Mouse (Mus musculus) lung, embryonic 14.5 days (tissue): Measurements from ENCODE around the gene Cgrrf1. TPM values are rescaled to one million over a fixed set of nuclear protein-coding genes. Genes with fewer than 3 reads are reported as not detected.

Source experiments
- ATAC-seq: fragments of 200-750 bp; cut with Nextera tagmentation; 2 replicates; pipeline ENCODE4 v1.8.0; 2017; ENCODE audit warnings: mild to moderate bottlenecking, moderate TSS enrichment, moderate library complexity; ENCODE audit not compliant: insufficient read depth
- DNase-seq: peaks from one replicate; pipeline ENCODE4 v3.0.0-alpha.2; 2015
- H3K27ac ChIP-seq: fragments of 300-500 bp; sonication (generic); 2 replicates; pipeline ENCODE4 v1.5.1; 2014; ENCODE audit warnings: low read depth, mild to moderate bottlenecking, moderate library complexity
- H3K27me3 ChIP-seq: fragments of 300-500 bp; sonication (generic); 2 replicates; pipeline ENCODE4 v1.6.1; 2014; ENCODE audit warnings: low read length, control low read depth; ENCODE audit not compliant: insufficient read depth
- H3K36me3 ChIP-seq: fragments of 300-500 bp; sonication (generic); 2 replicates; pipeline ENCODE4 v1.6.1; 2014; ENCODE audit warnings: control low read depth; ENCODE audit not compliant: insufficient read depth
- H3K4me1 ChIP-seq: fragments of 300-500 bp; sonication (generic); 2 replicates; pipeline ENCODE4 v1.6.1; 2014; ENCODE audit warnings: antibody characterized with exemption, control low read depth; ENCODE audit not compliant: insufficient read depth
- H3K4me2 ChIP-seq: fragments of 300-500 bp; sonication (generic); 2 replicates; pipeline ENCODE4 v1.6.1; 2014; ENCODE audit warnings: mild to moderate bottlenecking
- H3K4me3 ChIP-seq: fragments of 300-500 bp; sonication (generic); 2 replicates; pipeline ENCODE4 v1.5.1; 2014; ENCODE audit warnings: low read depth, low read length
- H3K9ac ChIP-seq: fragments of 300-500 bp; sonication (generic); 2 replicates; pipeline ENCODE4 v1.6.1; 2014
- H3K9me3 ChIP-seq: fragments of 300-500 bp; sonication (generic); 2 replicates; pipeline ENCODE4 v1.6.1; 2016; ENCODE audit warnings: low read depth, low read length, control low read depth
- CTCF ChIP-seq: IDR thresholded peaks from 2 replicates; pipeline ENCODE4 v1.5.1; 2016; ENCODE audit warnings: antibody characterized with exemption, low read depth
- WGBS: fragments of 180-500 bp; shearing (Covaris S2); extraction: QIAGEN DNeasy Blood & Tissue Kit; methylation state at CpG from one replicate; pipeline ENCODE4 v1.1.7; 2014; 5-methylcytosine and 5-hydroxymethylcytosine counted together
- polyA plus RNA-seq: library from polyadenylated mRNA; unstranded; fragments of >200 nt; fragmentation: Nextera tagmentation; extraction: Ambion mirVana; gene quantifications from 2 replicates; pipeline ENCODE4 v1.2.1, GENCODE M21; 2014

Gene Cgrrf1
- polyA plus RNA-seq, 1 experiment from 2014 or later: 42.6 TPM

DNA sequence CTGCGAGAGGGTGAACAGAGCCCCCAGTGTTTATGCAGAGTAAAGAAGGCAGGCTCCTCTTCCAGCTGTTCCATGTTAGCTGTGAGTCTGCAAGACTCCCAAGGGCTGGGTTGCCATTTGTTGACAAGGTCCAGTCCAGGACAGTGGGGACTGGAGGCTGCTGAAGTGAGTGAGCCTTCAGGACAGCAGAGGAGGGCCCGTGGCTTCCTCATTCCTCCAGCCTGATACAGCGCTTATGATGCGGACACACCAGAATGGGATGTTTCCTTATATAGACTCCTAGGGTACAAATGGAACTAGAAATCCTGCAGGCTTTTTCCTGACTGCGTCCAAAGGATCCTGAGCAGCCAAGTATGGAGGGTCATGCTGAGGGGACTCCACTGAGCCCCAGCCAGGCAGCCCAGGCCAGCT, 54.0 kb downstream of the Cgrrf1 start:
- peak; percentile 81 for DNase-seq
- H3K27ac ChIP-seq: peak overlapping the region; percentile 81

DNA sequence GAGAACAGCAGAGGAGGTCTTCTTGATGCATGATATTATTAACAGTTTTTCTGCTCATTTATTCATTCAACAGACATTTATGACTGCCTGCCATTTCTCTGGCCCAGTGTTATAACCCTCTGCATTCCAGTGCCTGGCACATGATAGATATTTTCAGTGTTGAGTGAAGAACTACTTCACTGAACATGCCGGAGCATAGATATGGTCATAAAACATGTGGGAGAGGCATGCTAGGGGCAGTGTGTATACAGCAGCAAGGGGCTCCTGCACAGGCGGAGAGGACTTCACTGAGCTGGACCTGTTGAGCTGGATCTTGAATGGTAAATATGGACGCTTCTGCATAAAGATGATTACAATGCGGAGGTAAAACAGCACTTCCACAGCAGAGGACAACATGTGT, 57.2 kb downstream of the Cgrrf1 start:
- Histone ChIP-seq H3K9ac (no peak overlapping the region; the same call in 1 of the 2 replicates), H3K36me3 (peaks cover 6% of the 10 kb centered on the region), H3K27ac (no peak overlapping the region), H3K9me3 (no peaks in the 10 kb centered on the region), H3K4me3 (no peak overlapping the region), H3K4me2 (no peak overlapping the region), H3K4me1 (peaks cover 6% of the 10 kb centered on the region; the same call in 1 of the 2 replicates), H3K27me3 (no peaks in the 10 kb centered on the region)
- no peak for ATAC-seq
- DNase-seq: no peak
- 77% methylated on average over 4 of the region's 4 CpGs for WGBS
- TF ChIP-seq CTCF: no peak

More for the DNA sequence above, 54.0 kb downstream of the Cgrrf1 start:
- Histone ChIP-seq H3K9ac (peak overlapping the region; percentile 67), H3K9me3 (no peaks in the 10 kb centered on the region), H3K27me3 (no peaks in the 10 kb centered on the region), H3K4me2 (peak overlapping the region; percentile 98), H3K36me3 (peaks cover 6% of the 10 kb centered on the region), H3K4me1 (peaks cover 8% of the 10 kb centered on the region), H3K4me3 (peak overlapping the region; percentile 71)
- 9% methylated on average over 5 of the region's 5 CpGs for WGBS
- ATAC-seq: peak; percentile 39
- TF ChIP-seq CTCF: no peak

DNA sequence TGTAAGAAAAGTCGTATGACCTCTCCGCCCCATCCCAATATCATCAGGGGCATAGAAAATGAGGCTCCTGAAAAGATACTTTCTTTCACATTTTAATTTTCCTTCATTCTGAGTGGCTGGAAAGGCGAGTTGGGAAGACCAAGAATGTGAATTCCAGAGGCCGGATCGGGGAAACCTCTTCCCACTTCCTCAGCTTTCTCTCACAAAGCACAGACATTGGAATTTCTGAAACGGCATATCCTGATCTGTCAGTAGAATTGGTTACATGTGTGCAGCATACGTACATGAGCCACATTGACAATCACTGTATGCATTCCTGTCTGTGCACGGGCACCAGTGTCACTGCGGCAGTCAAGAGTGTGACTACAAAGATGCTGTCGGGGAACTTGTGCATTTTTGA, 62.0 kb downstream of the Cgrrf1 start:
- Histone ChIP-seq H3K4me1 (no peaks in the 10 kb centered on the region), H3K36me3 (peaks cover 6% of the 10 kb centered on the region), H3K9ac (no peak overlapping the region), H3K4me2 (no peak overlapping the region), H3K27ac (no peak overlapping the region), H3K9me3 (no peaks in the 10 kb centered on the region), H3K4me3 (no peak overlapping the region), H3K27me3 (no peaks in the 10 kb centered on the region)
- DNase-seq (no peak), ATAC-seq (no peak)
- TF ChIP-seq CTCF: no peak
- 83% methylated on average over 10 of the region's 10 CpGs for WGBS

DNA sequence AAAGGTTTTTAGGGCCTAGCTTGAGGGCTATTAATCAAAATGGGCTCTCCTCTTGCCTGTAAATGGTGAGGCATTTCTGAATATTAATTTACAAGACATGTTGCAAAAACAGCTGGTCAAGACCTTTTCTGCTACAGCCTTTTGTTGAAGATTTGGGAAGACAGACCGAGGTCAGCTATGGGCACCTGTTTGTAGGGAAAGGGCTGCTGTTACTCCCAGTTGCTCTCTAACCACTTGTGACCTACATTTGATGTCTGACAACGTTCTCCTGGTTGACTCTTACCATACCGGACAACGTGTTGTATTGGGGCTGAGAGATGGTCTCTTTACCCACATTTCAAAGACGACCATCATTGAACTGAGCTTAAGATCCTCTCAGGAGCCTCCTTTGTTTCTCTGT, 66.0 kb downstream of the Cgrrf1 start:
- 80% methylated on average over 5 of the region's 5 CpGs for whole genome bisulfite sequencing
- no peaks in the 10 kb centered on the region for H3K27me3 ChIP-seq
- no peak overlapping the region for H3K27ac ChIP-seq
- no peak for ATAC-seq
- no peak for DNase-seq
- H3K4me2 ChIP-seq: no peak overlapping the region
- TF ChIP-seq CTCF: no peak
- H3K9me3 ChIP-seq: no peaks in the 10 kb centered on the region
- no peaks in the 10 kb centered on the region for H3K4me1 ChIP-seq
- H3K4me3 ChIP-seq: no peak overlapping the region
- H3K9ac ChIP-seq: no peak overlapping the region
- H3K36me3 ChIP-seq: no peaks in the 10 kb centered on the region

DNA sequence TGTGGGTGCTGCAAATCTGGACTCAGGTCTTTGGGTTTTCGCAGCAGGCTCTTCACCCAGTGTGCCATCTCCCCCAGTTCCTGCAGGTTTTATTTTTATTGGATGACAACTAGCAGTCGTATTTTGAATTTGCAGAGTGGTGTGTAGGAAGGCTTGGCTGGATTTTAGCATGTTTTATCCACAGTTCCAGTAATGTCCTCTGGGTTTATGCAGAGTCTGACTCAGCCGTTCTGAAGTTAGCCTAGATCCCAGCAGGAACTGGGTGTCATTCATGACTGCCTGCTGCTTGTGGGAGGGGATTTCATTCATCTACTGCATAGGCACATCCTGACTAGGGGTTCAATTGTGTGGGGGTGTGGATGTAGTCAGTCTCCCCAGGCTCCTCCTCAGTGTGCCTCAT, 66.7 kb downstream of the Cgrrf1 start:
- DNase-seq: no peak
- no peak overlapping the region for H3K4me3 ChIP-seq
- no peak overlapping the region for H3K9ac ChIP-seq
- no peaks in the 10 kb centered on the region for H3K27me3 ChIP-seq
- ATAC-seq: no peak
- WGBS: 77% methylated on average over 3 of the region's 3 CpGs
- H3K4me2 ChIP-seq: no peak overlapping the region
- H3K9me3 ChIP-seq: no peaks in the 10 kb centered on the region
- no peaks in the 10 kb centered on the region for H3K36me3 ChIP-seq
- H3K27ac ChIP-seq: no peak overlapping the region
- no peaks in the 10 kb centered on the region for H3K4me1 ChIP-seq
- TF ChIP-seq CTCF: no peak

DNA sequence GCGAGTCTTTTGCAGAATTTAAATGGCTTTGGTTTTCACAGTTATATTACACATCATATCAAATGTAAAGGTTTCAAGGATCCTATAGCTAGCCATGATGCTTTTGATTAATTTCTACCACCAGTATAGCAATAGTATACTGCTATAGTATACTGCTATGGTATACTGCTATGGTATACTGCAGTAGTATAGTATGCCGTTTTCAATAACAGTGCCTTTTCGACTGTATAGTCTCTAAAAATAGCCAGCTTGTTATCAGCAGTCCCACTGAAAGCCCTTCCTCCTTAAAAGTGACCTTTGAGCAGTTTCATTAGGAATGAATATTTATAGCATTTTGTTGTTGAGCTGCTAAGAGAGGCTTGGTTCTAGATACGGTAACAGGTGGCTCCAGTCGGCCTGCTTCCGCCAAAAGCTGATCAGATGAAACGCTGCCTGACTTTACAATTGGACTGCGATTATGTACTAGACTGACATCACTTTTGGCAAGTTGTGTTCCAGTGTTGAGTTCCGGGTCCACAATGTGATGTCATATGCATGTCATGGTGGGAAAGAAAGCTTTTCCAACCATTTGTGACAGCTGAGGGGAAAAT, 70.7 kb downstream of the Cgrrf1 start:
- Histone ChIP-seq H3K36me3 (no peaks in the 10 kb centered on the region), H3K4me1 (no peaks in the 10 kb centered on the region), H3K4me3 (no peak overlapping the region), H3K9ac (no peak overlapping the region), H3K9me3 (no peaks in the 10 kb centered on the region), H3K27me3 (no peaks in the 10 kb centered on the region), H3K27ac (no peak overlapping the region), H3K4me2 (no peak overlapping the region)
- no peak for ATAC-seq
- TF ChIP-seq CTCF: no peak
- 84% methylated on average over 9 of the region's 9 CpGs for WGBS
- DNase-seq: no peak

Other genes with a start within 250 kb of the Cgrrf1 start
- gene Cdkn3, start 71.6 kb upstream of the Cgrrf1 start, polyA plus RNA-seq: 70.1 and 71.6 TPM in 2 replicates
- 205 and 208 TPM in 2 replicates for gene Cnih1, start 43.7 kb upstream of the Cgrrf1 start, polyA plus RNA-seq
- gene Gmfb, start 9.9 kb upstream of the Cgrrf1 start, polyA plus RNA-seq: 79.6 and 86.0 TPM in 2 replicates
- 3.8 and 4.6 TPM in 2 replicates for gene Samd4, start 50.7 kb downstream of the Cgrrf1 start, polyA plus RNA-seq